Mouse (Mus musculus): ENCODE measurements at regions not wholly inside any gene's neighbourhood (a gene's known extent, or its start where the extent isn't known, plus 50 kb on each side); places are given as distances from the start of the nearest gene placed in this dataset.

- no peak for TF ChIP-seq CTCF (IDR thresholded peaks at IDR 0.05; ENCODE audit: low read depth)
- no peak for TF ChIP-seq EP300 (IDR thresholded peaks at IDR 0.05; ENCODE audit: low read depth)
These were observed 131.5 kb downstream of the Rps24 start for GRCm38 (mm10) chr14:24618226-24619038.
